Mouse (Mus musculus): ENCODE measurements around the gene Mul1. TPM values are rescaled to one million over a fixed set of nuclear protein-coding genes. Genes with fewer than 3 reads are reported as not detected.

Mul1 gene
- polyA plus RNA-seq, 1 experiment: 1.3 TPM

- Histone ChIP-seq H3K4me3 (replicated peaks) (no peak overlapping the region), H3K36me3 (ENCODE audit: control insufficient read depth) (no peaks in the 10 kb centered on the region), H3K4me1 (ENCODE audit: control insufficient read depth) (peaks cover 11% of the 10 kb centered on the region), H3K9me3 (ENCODE audit: control insufficient read depth, low read length) (no peaks in the 10 kb centered on the region), H3K27me3 (ENCODE audit: control insufficient read depth) (peaks cover 13% of the 10 kb centered on the region)
- TF ChIP-seq TAL1 (IDR thresholded peaks at IDR 0.05; ENCODE audit: low read length) (no peak), GATA1 (IDR thresholded peaks at IDR 0.05; ENCODE audit: low read length) (no peak)
Measured at GRCm38 (mm10) chr4:138429778-138430177, 4.7 kb upstream of the Mul1 start.

DNA sequence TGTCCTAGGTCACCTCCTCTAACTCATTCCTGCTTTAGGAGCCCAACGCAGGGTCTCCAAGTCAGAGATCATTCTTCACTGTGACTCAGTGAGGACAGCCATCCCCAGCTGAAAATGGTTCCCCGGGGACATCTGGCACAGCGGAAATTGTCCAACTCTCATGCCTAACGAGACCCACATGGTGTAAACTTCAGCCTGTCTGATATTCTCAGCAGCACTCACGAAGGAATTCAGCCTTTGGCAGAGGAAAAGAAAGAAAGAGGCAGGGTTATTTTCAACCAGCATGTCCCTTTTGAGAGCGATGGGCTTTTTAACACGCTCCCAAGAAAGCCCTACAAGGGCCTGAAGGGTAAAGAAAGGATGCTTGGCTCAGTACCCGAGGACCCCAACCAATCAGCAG is 3.1 kb upstream of the Mul1 start:
- Histone ChIP-seq H3K4me3 (replicated peaks) (no peak overlapping the region), H3K9me3 (ENCODE audit: control insufficient read depth, low read length) (no peaks in the 10 kb centered on the region), H3K27me3 (ENCODE audit: control insufficient read depth) (peaks cover 13% of the 10 kb centered on the region), H3K36me3 (ENCODE audit: control insufficient read depth) (peaks cover 5% of the 10 kb centered on the region), H3K4me1 (ENCODE audit: control insufficient read depth) (peaks cover 25% of the 10 kb centered on the region)
- no peak for TF ChIP-seq TAL1 (IDR thresholded peaks at IDR 0.05; ENCODE audit: low read length)
- no peak for TF ChIP-seq GATA1 (IDR thresholded peaks at IDR 0.05; ENCODE audit: low read length)

GRCm38 (mm10) chr4:138440062-138440461 is 5.6 kb downstream of the Mul1 start:
- Histone ChIP-seq H3K4me3 (replicated peaks) (no peak overlapping the region), H3K9me3 (ENCODE audit: control insufficient read depth, low read length) (no peaks in the 10 kb centered on the region), H3K36me3 (ENCODE audit: control insufficient read depth) (peaks cover 64% of the 10 kb centered on the region), H3K4me1 (ENCODE audit: control insufficient read depth) (peaks cover 11% of the 10 kb centered on the region), H3K27me3 (ENCODE audit: control insufficient read depth) (no peaks in the 10 kb centered on the region)
- no peak for TF ChIP-seq GATA1 (IDR thresholded peaks at IDR 0.05; ENCODE audit: low read length)
- TF ChIP-seq TAL1 (IDR thresholded peaks at IDR 0.05; ENCODE audit: low read length): no peak

DNA sequence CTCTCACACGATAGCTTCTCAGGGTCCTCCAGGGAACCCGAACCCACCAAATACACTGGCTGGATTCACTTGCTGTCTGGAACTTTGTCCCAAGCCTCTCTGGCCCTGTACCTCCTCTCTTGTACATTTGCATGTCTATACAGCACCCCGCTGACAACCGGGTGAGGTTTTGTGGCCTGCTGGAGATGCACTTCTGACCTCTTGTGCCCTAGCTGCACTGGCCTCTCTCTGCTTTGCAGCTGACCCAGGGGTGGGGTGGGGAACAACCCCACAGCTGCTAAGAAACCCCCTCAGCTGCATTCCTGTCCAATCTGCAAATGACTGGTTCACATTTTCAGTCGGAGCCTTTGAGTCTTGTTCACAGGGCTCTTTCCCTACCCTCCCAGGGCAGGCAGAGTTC is 10.5 kb downstream of the Mul1 start:
- no peak overlapping the region for H3K4me3 ChIP-seq (replicated peaks)
- peaks cover 2% of the 10 kb centered on the region; the same call in 1 of the 2 replicates for H3K9me3 ChIP-seq (ENCODE audit: control insufficient read depth, low read length)
- no peaks in the 10 kb centered on the region for H3K4me1 ChIP-seq (ENCODE audit: control insufficient read depth)
- H3K36me3 ChIP-seq (ENCODE audit: control insufficient read depth): peaks cover 22% of the 10 kb centered on the region
- peaks cover 20% of the 10 kb centered on the region for H3K27me3 ChIP-seq (ENCODE audit: control insufficient read depth)
- TF ChIP-seq GATA1 (IDR thresholded peaks at IDR 0.05; ENCODE audit: low read length) (no peak), TAL1 (IDR thresholded peaks at IDR 0.05; ENCODE audit: low read length) (no peak)

- H3K36me3 ChIP-seq (ENCODE audit: control insufficient read depth): peaks cover 2% of the 10 kb centered on the region; the same call in 1 of the 2 replicates
- H3K4me3 ChIP-seq (replicated peaks): no peak overlapping the region
- no peak for TF ChIP-seq TAL1 (IDR thresholded peaks at IDR 0.05; ENCODE audit: low read length)
- peaks cover 33% of the 10 kb centered on the region for H3K27me3 ChIP-seq (ENCODE audit: control insufficient read depth)
- no peaks in the 10 kb centered on the region for H3K4me1 ChIP-seq (ENCODE audit: control insufficient read depth)
- peaks cover 2% of the 10 kb centered on the region; the same call in 1 of the 2 replicates for H3K9me3 ChIP-seq (ENCODE audit: control insufficient read depth, low read length)
Measured at GRCm38 (mm10) chr4:138446981-138447380, 12.5 kb downstream of the Mul1 start.

DNA sequence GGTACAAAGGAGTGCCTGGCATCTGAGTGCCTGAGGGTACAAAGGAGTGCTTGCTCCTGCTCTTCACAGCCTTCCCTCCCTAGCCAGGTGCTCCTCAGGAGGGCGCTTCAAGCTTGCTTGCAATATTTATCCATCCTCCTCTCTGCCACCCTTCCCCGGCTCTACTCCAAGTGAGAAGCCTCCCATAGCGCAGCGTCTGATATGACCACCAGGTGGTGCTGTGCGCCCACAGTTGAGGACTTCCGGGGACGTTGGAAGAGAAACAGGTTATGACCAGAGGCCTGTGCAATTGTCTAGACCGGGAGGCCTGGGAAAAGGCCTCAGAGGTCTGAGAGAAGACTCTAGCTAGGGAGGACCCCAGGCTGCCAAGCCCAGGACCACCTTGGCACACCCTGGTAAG is 12.9 kb downstream of the Mul1 start:
- Histone ChIP-seq H3K4me1 (ENCODE audit: control insufficient read depth) (no peaks in the 10 kb centered on the region), H3K4me3 (replicated peaks) (no peak overlapping the region), H3K36me3 (ENCODE audit: control insufficient read depth) (no peaks in the 10 kb centered on the region), H3K9me3 (ENCODE audit: control insufficient read depth, low read length) (peaks cover 2% of the 10 kb centered on the region; the same call in 1 of the 2 replicates), H3K27me3 (ENCODE audit: control insufficient read depth) (peaks cover 37% of the 10 kb centered on the region)
- TF ChIP-seq GATA1 (IDR thresholded peaks at IDR 0.05; ENCODE audit: low read length) (no peak), TAL1 (IDR thresholded peaks at IDR 0.05; ENCODE audit: low read length) (no peak)

- Histone ChIP-seq H3K4me3 (replicated peaks) (no peak overlapping the region), H3K4me1 (ENCODE audit: control insufficient read depth) (no peaks in the 10 kb centered on the region), H3K9me3 (ENCODE audit: control insufficient read depth, low read length) (peaks cover 2% of the 10 kb centered on the region; the same call in 1 of the 2 replicates), H3K27me3 (ENCODE audit: control insufficient read depth) (peaks cover 43% of the 10 kb centered on the region), H3K36me3 (ENCODE audit: control insufficient read depth) (no peaks in the 10 kb centered on the region)
- TF ChIP-seq GATA1 (IDR thresholded peaks at IDR 0.05; ENCODE audit: low read length) (no peak), TAL1 (IDR thresholded peaks at IDR 0.05; ENCODE audit: low read length) (no peak)
Measured at GRCm38 (mm10) chr4:138447827-138448602, 13.5 kb downstream of the Mul1 start.

GRCm38 (mm10) chr4:138448872-138449615 is 14.6 kb downstream of the Mul1 start:
- H3K4me3 ChIP-seq (replicated peaks): no peak overlapping the region
- H3K36me3 ChIP-seq (ENCODE audit: control insufficient read depth): no peaks in the 10 kb centered on the region
- no peak for TF ChIP-seq GATA1 (IDR thresholded peaks at IDR 0.05; ENCODE audit: low read length)
- no peak for TF ChIP-seq TAL1 (IDR thresholded peaks at IDR 0.05; ENCODE audit: low read length)
- H3K27me3 ChIP-seq (ENCODE audit: control insufficient read depth): peaks cover 53% of the 10 kb centered on the region
- peaks cover 2% of the 10 kb centered on the region; the same call in 1 of the 2 replicates for H3K9me3 ChIP-seq (ENCODE audit: control insufficient read depth, low read length)
- H3K4me1 ChIP-seq (ENCODE audit: control insufficient read depth): no peaks in the 10 kb centered on the region; the same call in 1 of the 2 replicates

- H3K36me3 ChIP-seq (ENCODE audit: control insufficient read depth): no peaks in the 10 kb centered on the region
- no peak overlapping the region for H3K4me3 ChIP-seq (replicated peaks)
- TF ChIP-seq GATA1 (IDR thresholded peaks at IDR 0.05; ENCODE audit: low read length): no peak
- TF ChIP-seq TAL1 (IDR thresholded peaks at IDR 0.05; ENCODE audit: low read length): no peak
- H3K4me1 ChIP-seq (ENCODE audit: control insufficient read depth): no peaks in the 10 kb centered on the region; the same call in 1 of the 2 replicates
- H3K9me3 ChIP-seq (ENCODE audit: control insufficient read depth, low read length): peaks cover 2% of the 10 kb centered on the region; the same call in 1 of the 2 replicates
- H3K27me3 ChIP-seq (ENCODE audit: control insufficient read depth): peaks cover 61% of the 10 kb centered on the region
Measured at GRCm38 (mm10) chr4:138449636-138450314, 15.3 kb downstream of the Mul1 start.
